Mouse (Mus musculus): ENCODE results near the gene Cldn34c1.
A peak's percentile ranks its signal among the peaks of the same experiment; 100 is the strongest.
"Not testable (repeated sequence)": the region's sequence is repeated elsewhere in the genome, so short reads cannot be mapped to it uniquely, and the experiment has no call there.

Cldn34c1 gene

DNA sequence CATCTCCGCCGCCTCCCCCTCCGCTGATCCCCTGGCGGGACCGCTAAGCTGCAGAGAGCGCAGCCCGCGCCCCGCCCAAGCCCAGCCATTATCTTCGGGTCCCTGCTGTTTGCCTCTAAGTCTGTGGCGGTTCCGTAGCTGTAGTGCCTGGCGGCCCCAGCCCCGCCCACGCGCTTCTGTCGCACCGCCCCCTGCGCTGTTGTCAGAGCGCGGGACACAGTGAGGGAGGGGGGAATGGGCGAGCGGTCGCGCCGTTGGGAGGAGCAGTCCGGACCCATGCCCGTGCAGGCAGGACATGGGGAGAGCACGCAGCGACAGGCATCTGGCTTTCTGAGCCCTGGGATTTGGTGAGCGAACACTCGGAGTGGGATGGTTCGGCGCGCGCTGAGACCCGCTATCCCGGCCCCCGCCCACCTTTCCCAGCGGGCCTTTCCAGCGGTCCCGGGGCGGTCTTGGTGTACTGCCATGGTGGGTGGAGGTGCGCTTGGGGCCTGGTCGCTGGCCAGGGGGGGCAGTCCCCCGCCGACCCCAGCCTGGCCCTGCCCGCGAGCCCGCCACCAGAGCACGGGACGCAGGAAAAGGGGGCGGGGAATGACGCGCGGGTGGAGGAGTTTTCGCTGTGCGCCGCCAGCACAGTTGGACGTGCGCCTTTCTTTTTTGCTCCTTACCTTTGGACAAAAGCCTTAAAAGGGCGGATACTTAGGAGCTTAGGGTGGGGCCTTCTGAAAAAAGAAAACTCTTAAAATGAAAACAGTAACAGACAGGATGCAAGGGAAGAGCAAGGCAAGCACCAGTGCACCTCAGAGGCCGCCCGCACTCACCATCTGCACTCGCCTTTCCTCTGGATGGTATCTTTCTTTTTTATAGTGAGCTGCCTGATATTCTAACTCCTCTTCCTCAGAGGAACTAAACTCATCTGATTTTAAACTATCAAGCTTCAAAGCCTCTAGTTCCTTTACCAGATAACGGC lies at the start of gene Cldn34c1:
Gene Cldn34c1 (plus strand): TSS at position 205 of the 970 bp plus-strand sequence.
- DNase-seq: peak; percentile 85

DNA sequence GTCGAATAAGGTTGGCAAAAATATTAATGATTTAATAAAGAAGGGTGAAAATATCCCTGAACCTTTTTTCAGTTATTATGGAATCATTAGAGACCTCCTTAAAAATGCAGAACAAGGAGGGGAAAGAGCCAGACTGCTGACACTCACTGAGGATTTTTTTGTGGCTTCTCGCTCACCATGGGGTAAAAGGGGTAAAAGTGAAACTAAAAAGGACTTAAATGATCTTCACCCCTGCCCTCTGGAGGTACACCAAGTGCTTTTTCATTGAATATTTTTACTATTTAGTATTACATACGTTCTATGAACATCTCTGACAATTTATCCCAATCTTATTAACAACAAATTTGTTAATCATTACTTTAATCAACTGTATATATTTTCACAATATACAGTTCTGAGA lies 15.9 kb upstream of the Cldn34c1 start:
- DNase-seq: no peak

DNA sequence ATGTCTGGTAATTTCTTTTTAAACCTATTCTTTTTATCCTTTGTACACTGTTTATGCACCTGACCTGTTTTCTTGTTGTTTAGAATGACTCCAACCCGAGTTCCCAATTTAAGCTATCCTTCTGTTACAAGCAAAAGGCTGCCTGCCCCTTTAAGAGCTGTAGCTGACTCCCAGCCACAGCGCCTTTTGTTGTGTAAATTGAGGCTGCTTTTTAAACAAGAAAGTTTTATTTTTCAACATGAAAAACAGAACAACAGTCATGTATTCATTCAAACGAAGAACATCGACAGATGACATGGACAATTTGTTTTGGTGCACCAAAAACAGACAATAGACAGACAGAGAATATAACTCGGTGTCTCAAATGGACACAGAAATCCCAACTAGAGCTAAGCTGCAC lies 489 bp upstream of the Cldn34c1 start:
- DNase-seq: not testable (repeated sequence)

DNA sequence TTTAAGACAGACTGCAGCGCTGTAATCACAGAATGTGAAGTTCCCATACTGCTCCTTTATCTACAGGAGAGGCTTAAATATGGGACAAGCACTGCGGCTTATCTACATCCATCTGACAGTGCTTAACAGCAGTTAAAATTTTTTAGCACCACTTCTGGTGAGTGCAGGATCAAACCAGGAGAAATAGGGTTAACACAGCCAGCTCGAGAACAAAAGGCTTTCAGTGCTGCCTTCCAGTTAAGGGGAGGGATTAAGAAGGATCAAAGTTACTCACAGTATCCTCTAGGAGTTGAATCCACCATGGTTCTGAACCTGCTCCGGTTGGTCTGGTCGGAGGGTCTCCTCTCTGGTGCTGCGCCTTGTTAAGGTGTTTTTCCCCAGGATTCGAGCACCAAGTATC lies 1.4 kb downstream of the Cldn34c1 start:
- not testable (repeated sequence) for DNase-seq

DNA sequence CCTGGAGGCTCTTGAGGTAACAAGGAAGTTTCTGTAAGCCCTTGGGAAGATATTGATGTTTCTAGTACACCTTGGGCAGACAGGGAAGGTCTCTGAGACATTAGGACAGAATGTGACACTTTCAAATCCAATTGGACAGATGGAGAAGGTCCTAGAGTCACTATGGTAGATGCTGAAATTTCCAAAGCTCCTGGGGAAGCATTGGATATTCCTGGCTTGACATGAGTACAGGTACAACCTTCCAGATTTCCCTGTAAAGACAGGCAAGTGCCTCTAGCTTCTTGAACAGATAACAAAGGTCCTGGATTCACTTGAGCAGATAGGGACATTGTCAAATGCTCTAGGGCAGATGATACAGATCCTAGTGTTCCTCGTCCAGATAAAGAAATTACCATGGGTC lies 119.1 kb downstream of the Cldn34c1 start, which contains the start of gene Srsx:
Gene Srsx (minus strand): TSS at position 101 of the 400 bp plus-strand sequence.
- DNase-seq: not testable (repeated sequence)
